Mouse (Mus musculus): ENCODE results near the gene Dclre1c. TPM values are rescaled to one million over a fixed set of nuclear protein-coding genes. Genes with fewer than 3 reads are reported as not detected.
"Not testable (repeated sequence)": the region's sequence is repeated elsewhere in the genome, so short reads cannot be mapped to it uniquely, and the experiment has no call there.

Gene Dclre1c
- 10.6 TPM in 2 replicates for polyA plus RNA-seq (2014; fragmentation: Nextera tagmentation; extraction: Ambion mirVana)

GRCm38 (mm10) chr2:3423841-3424578 lies at the start of gene Dclre1c:
Dclre1c (plus strand) TSS chr2:3424131.
- H3K27me3 ChIP-seq (replicated peaks; ENCODE audit: control insufficient read depth, insufficient read depth, low read length), result no peaks in the 10 kb centered on the region
- H3K36me3 ChIP-seq (ENCODE audit: control insufficient read depth, insufficient read depth, low read length), result no peaks in the 10 kb centered on the region
- 1% methylated on average over 29 of the region's 29 CpGs for WGBS
- ATAC-seq (replicated peaks; ENCODE audit: low FRiP score) (peak; percentile 99), DNase-seq (ENCODE audit: low spot score) (peak; percentile 84)
- H3K27ac ChIP-seq (ENCODE audit: low read depth, low read length), result no peak within 1 kb of the TSS
- H3K4me1 ChIP-seq (replicated peaks; ENCODE audit: control insufficient read depth, insufficient read depth, low read length), result peaks cover 3% of the 10 kb centered on the region; the same call in 1 of the 2 replicates
- H3K9ac ChIP-seq (ENCODE audit: low read depth, low read length), result peak within 1 kb of the TSS; percentile 82
- H3K4me3 ChIP-seq (ENCODE audit: low read depth, low read length), result peak within 1 kb of the TSS; percentile 75
- H3K9me3 ChIP-seq (ENCODE audit: control insufficient read depth, low read length), result no peaks in the 10 kb centered on the region
- H3K4me2 ChIP-seq, result peak within 1 kb of the TSS; percentile 90

DNA sequence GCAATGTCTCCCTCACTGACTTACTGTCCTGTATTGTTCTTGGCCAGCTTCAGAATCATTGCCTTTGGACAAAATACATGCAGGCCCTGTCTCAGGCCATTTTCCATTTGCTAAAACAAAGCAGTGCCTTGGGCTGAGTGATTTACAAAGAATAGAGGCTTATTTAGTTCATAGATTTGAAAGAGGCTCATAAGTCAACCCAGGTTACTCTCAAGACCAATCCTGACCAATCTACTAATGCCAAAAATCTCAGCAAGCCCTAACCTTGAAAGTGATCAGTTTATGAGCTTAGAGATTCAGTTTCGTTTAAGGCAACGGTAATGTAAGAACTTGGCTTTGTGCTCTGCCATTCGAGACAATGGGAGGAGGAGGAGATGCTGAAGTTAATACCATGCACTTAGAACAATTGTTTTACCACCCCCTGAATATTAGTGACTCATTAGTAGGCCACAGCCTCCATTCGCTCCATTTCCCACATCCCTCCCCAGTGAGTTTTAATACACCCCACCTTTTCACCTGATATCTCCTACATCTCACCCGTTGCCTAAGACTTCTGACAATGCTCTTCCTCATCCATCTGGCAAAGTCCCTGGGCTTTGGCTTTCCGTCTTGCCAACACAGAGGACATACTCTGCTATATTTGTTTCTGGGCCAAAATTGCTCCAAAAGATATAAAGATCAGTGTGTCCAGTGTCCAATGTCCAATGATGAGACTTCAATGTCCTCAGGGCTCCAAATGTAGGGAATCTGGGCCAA lies 36.6 kb upstream of the Dclre1c start:
- Histone ChIP-seq H3K4me3 (ENCODE audit: low read depth, low read length) (no peak overlapping the region), H3K27ac (ENCODE audit: low read depth, low read length) (no peak overlapping the region), H3K9me3 (ENCODE audit: control insufficient read depth, low read length) (no peaks in the 10 kb centered on the region), H3K4me2 (no peak overlapping the region), H3K4me1 (replicated peaks; ENCODE audit: control insufficient read depth, insufficient read depth, low read length) (no peaks in the 10 kb centered on the region), H3K36me3 (ENCODE audit: control insufficient read depth, insufficient read depth, low read length) (no peaks in the 10 kb centered on the region), H3K9ac (ENCODE audit: low read depth, low read length) (no peak overlapping the region), H3K27me3 (replicated peaks; ENCODE audit: control insufficient read depth, insufficient read depth, low read length) (no peaks in the 10 kb centered on the region)
- no peak for ATAC-seq (replicated peaks; ENCODE audit: low FRiP score)
- 75% methylated on average over 6 of the region's 6 CpGs for WGBS
- no peak for DNase-seq (ENCODE audit: low spot score)

- Histone ChIP-seq H3K9ac (ENCODE audit: low read depth, low read length) (no peak overlapping the region), H3K27me3 (replicated peaks; ENCODE audit: control insufficient read depth, insufficient read depth, low read length) (no peaks in the 10 kb centered on the region), H3K36me3 (ENCODE audit: control insufficient read depth, insufficient read depth, low read length) (no peaks in the 10 kb centered on the region), H3K9me3 (ENCODE audit: control insufficient read depth, low read length) (no peaks in the 10 kb centered on the region), H3K4me2 (no peak overlapping the region), H3K4me3 (ENCODE audit: low read depth, low read length) (no peak overlapping the region), H3K4me1 (replicated peaks; ENCODE audit: control insufficient read depth, insufficient read depth, low read length) (no peaks in the 10 kb centered on the region), H3K27ac (ENCODE audit: low read depth, low read length) (no peak overlapping the region)
- 66% methylated on average over 2 of the region's 2 CpGs for WGBS
- no peak for ATAC-seq (replicated peaks; ENCODE audit: low FRiP score)
- DNase-seq (ENCODE audit: low spot score), result no peak
Observed at GRCm38 (mm10) chr2:3391945-3392344, 32.0 kb upstream of the Dclre1c start.

GRCm38 (mm10) chr2:3397110-3397509 lies 26.8 kb upstream of the Dclre1c start, which contains the start of gene Olah:
Olah (minus strand) TSS chr2:3397210.
- H3K27me3 ChIP-seq (replicated peaks; ENCODE audit: control insufficient read depth, insufficient read depth, low read length); H3K36me3 ChIP-seq (ENCODE audit: control insufficient read depth, insufficient read depth, low read length); H3K4me2 ChIP-seq; DNase-seq (ENCODE audit: low spot score); H3K27ac ChIP-seq (ENCODE audit: low read depth, low read length); H3K9me3 ChIP-seq (ENCODE audit: control insufficient read depth, low read length); ATAC-seq (replicated peaks; ENCODE audit: low FRiP score); H3K4me1 ChIP-seq (replicated peaks; ENCODE audit: control insufficient read depth, insufficient read depth, low read length); H3K4me3 ChIP-seq (ENCODE audit: low read depth, low read length); H3K9ac ChIP-seq (ENCODE audit: low read depth, low read length): not testable (repeated sequence)
- WGBS, result 61% methylated on average over 10 of the region's 10 CpGs

DNA sequence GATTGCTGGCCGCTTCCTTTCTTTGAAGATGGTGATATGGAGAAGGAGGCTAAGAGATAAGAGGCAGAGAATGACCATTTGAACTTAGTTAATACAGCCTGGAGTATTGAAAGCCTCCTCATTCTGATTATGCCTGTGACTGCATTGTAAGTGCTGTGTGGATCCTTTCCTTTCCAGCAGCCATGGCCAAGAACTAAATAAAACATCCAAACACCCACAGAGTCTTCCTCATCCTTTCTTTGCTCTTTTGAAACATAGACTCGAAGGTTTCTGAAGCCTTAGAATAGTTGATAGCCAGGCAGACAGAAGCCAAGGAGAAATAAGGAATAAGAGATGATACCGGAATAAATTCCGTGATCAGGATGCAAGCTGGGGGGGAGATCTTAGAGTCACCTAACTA lies 17.9 kb upstream of the Dclre1c start:
- Histone ChIP-seq H3K27me3 (replicated peaks; ENCODE audit: control insufficient read depth, insufficient read depth, low read length) (no peaks in the 10 kb centered on the region), H3K4me3 (ENCODE audit: low read depth, low read length) (no peak overlapping the region), H3K4me2 (no peak overlapping the region), H3K36me3 (ENCODE audit: control insufficient read depth, insufficient read depth, low read length) (no peaks in the 10 kb centered on the region), H3K27ac (ENCODE audit: low read depth, low read length) (no peak overlapping the region), H3K9me3 (ENCODE audit: control insufficient read depth, low read length) (no peaks in the 10 kb centered on the region), H3K9ac (ENCODE audit: low read depth, low read length) (no peak overlapping the region), H3K4me1 (replicated peaks; ENCODE audit: control insufficient read depth, insufficient read depth, low read length) (no peaks in the 10 kb centered on the region)
- DNase-seq (ENCODE audit: low spot score) (no peak), ATAC-seq (replicated peaks; ENCODE audit: low FRiP score) (no peak)
- 69% methylated on average over 4 of the region's 4 CpGs for WGBS

GRCm38 (mm10) chr2:3407756-3408155 lies 16.2 kb upstream of the Dclre1c start:
- H3K4me3 ChIP-seq (ENCODE audit: low read depth, low read length), result no peak overlapping the region
- 63% methylated on average over 7 of the region's 7 CpGs for WGBS
- no peak for ATAC-seq (replicated peaks; ENCODE audit: low FRiP score)
- H3K27ac ChIP-seq (ENCODE audit: low read depth, low read length), result no peak overlapping the region
- no peak for DNase-seq (ENCODE audit: low spot score)
- H3K36me3 ChIP-seq (ENCODE audit: control insufficient read depth, insufficient read depth, low read length), result no peaks in the 10 kb centered on the region
- H3K27me3 ChIP-seq (replicated peaks; ENCODE audit: control insufficient read depth, insufficient read depth, low read length), result no peaks in the 10 kb centered on the region
- H3K4me1 ChIP-seq (replicated peaks; ENCODE audit: control insufficient read depth, insufficient read depth, low read length), result no peaks in the 10 kb centered on the region
- H3K9me3 ChIP-seq (ENCODE audit: control insufficient read depth, low read length), result no peaks in the 10 kb centered on the region
- H3K4me2 ChIP-seq, result no peak overlapping the region
- H3K9ac ChIP-seq (ENCODE audit: low read depth, low read length), result no peak overlapping the region

DNA sequence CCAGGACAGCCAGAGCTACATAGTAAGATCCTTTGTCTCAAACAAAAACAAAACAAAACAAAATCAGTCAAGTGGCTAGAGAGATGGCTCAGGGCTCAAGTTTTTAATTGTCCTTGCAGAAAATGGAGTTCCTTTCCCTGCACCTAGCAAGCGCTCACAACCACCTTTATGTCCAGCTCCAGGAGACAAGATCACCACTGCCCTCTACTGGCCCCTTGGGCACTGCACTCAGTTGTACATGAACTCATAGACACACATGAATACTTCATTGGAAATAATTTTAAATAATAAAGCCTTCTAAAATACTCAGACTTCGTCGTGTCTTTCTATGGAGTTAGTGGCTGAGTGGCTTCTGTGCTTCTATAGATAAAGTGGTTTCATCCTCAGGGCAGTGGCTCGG lies 9.7 kb upstream of the Dclre1c start:
- Histone ChIP-seq H3K4me3 (ENCODE audit: low read depth, low read length) (no peak overlapping the region), H3K9me3 (ENCODE audit: control insufficient read depth, low read length) (no peaks in the 10 kb centered on the region), H3K9ac (ENCODE audit: low read depth, low read length) (no peak overlapping the region), H3K27me3 (replicated peaks; ENCODE audit: control insufficient read depth, insufficient read depth, low read length) (no peaks in the 10 kb centered on the region; the same call in 1 of the 2 replicates), H3K27ac (ENCODE audit: low read depth, low read length) (no peak overlapping the region), H3K4me1 (replicated peaks; ENCODE audit: control insufficient read depth, insufficient read depth, low read length) (no peaks in the 10 kb centered on the region), H3K4me2 (no peak overlapping the region), H3K36me3 (ENCODE audit: control insufficient read depth, insufficient read depth, low read length) (no peaks in the 10 kb centered on the region)
- WGBS, result 31% methylated on average over 4 of the region's 4 CpGs
- DNase-seq (ENCODE audit: low spot score) (no peak), ATAC-seq (replicated peaks; ENCODE audit: low FRiP score) (no peak)

DNA sequence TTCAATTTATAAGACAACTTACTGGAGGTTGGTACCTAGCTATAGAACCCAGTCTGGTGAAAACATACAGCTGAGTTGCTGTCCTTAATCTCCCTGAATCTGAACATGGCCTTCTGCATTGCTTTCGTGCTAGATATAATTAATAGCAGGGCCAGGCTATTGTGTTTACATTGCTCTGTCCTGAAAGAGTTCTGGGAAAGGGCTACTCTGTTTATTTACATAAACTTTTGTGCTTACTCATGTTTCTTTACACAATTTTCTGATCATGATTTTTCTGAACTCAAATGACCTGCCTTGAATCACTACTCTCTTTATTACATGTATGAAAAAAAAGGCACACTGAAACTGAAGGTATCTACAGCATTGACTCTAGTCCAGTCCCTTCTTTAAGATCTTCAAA lies 8.3 kb upstream of the Dclre1c start:
- Histone ChIP-seq H3K36me3 (ENCODE audit: control insufficient read depth, insufficient read depth, low read length) (no peaks in the 10 kb centered on the region), H3K27ac (ENCODE audit: low read depth, low read length) (no peak overlapping the region), H3K4me1 (replicated peaks; ENCODE audit: control insufficient read depth, insufficient read depth, low read length) (no peaks in the 10 kb centered on the region), H3K27me3 (replicated peaks; ENCODE audit: control insufficient read depth, insufficient read depth, low read length) (no peaks in the 10 kb centered on the region; the same call in 1 of the 2 replicates), H3K9ac (ENCODE audit: low read depth, low read length) (no peak overlapping the region), H3K4me3 (ENCODE audit: low read depth, low read length) (no peak overlapping the region), H3K4me2 (no peak overlapping the region), H3K9me3 (ENCODE audit: control insufficient read depth, low read length) (no peaks in the 10 kb centered on the region)
- DNase-seq (ENCODE audit: low spot score), result no peak
- ATAC-seq (replicated peaks; ENCODE audit: low FRiP score), result no peak
- 60% methylated on average over 1 of the region's 1 CpGs for WGBS

All from liver, embryonic 11.5 days (tissue).